Mouse (Mus musculus) forebrain, embryonic 11.5 days (tissue): ENCODE results near the gene Kidins220. TPM values are rescaled to one million over a fixed set of nuclear protein-coding genes. Genes with fewer than 3 reads are reported as not detected.

Source experiments
- ATAC-seq: fragments of 200-750 bp; cut with Nextera tagmentation; replicated peaks from 2 replicates; pipeline ENCODE4 v1.8.0; 2017; ENCODE audit warnings: moderate TSS enrichment; ENCODE audit not compliant: low FRiP score
- DNase-seq: peaks from one replicate; pipeline ENCODE4 v3.0.0-alpha.2; 2017; ENCODE audit warnings: low spot score
- H3K27ac ChIP-seq: fragments of 300-500 bp; sonication (generic); 2 replicates; pipeline ENCODE4 v1.5.1; 2014; ENCODE audit warnings: low read depth, low read length
- H3K27me3 ChIP-seq: fragments of 300-500 bp; sonication (generic); 2 replicates; pipeline ENCODE4 v1.6.1; 2014; ENCODE audit warnings: mild to moderate bottlenecking, low read length, mixed read lengths; ENCODE audit not compliant: control insufficient read depth, insufficient read depth
- H3K36me3 ChIP-seq: fragments of 300-500 bp; sonication (generic); 2 replicates; pipeline ENCODE4 v1.6.1; 2014; ENCODE audit warnings: mild to moderate bottlenecking, low read length, moderate library complexity, mixed read lengths; ENCODE audit not compliant: control insufficient read depth, insufficient read depth
- H3K4me1 ChIP-seq: fragments of 300-500 bp; sonication (generic); replicated peaks from 2 replicates; pipeline ENCODE4 v1.6.1; 2014; ENCODE audit warnings: low read length, mixed read lengths; ENCODE audit not compliant: control insufficient read depth, insufficient read depth
- H3K4me2 ChIP-seq: fragments of 300-500 bp; sonication (generic); 2 replicates; pipeline ENCODE4 v1.6.1; 2014; ENCODE audit warnings: low read depth, mild to moderate bottlenecking, low read length, moderate library complexity, mixed read lengths; ENCODE audit not compliant: severe bottlenecking
- H3K4me3 ChIP-seq: fragments of 300-500 bp; sonication (generic); 2 replicates; pipeline ENCODE4 v1.5.1; 2014; ENCODE audit warnings: low read depth, low read length
- H3K9ac ChIP-seq: fragments of 300-500 bp; sonication (generic); 2 replicates; pipeline ENCODE4 v1.6.1; 2014; ENCODE audit warnings: low read length
- H3K9me3 ChIP-seq: fragments of 300-500 bp; sonication (generic); 2 replicates; pipeline ENCODE4 v1.6.1; 2016; ENCODE audit warnings: low read length, mixed read lengths; ENCODE audit not compliant: control insufficient read depth
- WGBS: fragments of 180-500 bp; shearing (Covaris S2); extraction: QIAGEN DNeasy Blood & Tissue Kit; methylation state at CpG from one replicate; pipeline ENCODE4 v1.1.7; 2014; 5-methylcytosine and 5-hydroxymethylcytosine counted together
- polyA plus RNA-seq: library from polyadenylated mRNA; unstranded; fragments of >200 nt; fragmentation: Nextera tagmentation; extraction: Ambion mirVana; gene quantifications from 2 replicates; pipeline ENCODE4 v1.2.1, GENCODE M21; 2014

Gene Kidins220
- polyA plus RNA-seq, 1 experiment from 2014 or later = 45.4 TPM

DNA sequence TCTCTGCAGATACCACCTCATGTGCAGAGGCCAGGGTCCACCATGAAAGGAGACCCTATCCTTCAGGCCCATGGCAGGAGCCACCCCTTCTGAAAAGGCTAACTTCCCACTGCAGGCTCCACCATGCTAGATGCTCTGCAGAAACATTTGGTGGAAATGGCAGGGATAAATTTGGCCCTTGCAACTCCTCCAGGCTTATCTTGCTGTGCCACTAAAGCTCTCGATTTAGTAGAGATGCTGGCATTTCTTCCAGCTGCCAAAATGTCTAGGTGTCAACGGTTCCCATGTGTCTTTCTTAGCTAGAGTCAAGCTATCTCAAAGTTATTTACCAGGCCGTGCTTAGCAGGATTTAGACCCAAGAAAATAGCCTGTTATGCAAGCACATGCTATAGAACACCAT lies 99.6 kb downstream of the Kidins220 start:
- Histone ChIP-seq H3K27me3 (no peaks in the 10 kb centered on the region), H3K9ac (no peak overlapping the region), H3K4me3 (no peak overlapping the region), H3K9me3 (no peaks in the 10 kb centered on the region), H3K4me2 (no peak overlapping the region), H3K27ac (no peak overlapping the region), H3K36me3 (no peaks in the 10 kb centered on the region), H3K4me1 (no peaks in the 10 kb centered on the region)
- ATAC-seq (no peak), DNase-seq (no peak)
- WGBS = 89% methylated on average over 3 of the region's 3 CpGs

GRCm38 (mm10) chr12:25083260-25084178 lies 108.8 kb downstream of the Kidins220 start:
- Histone ChIP-seq H3K9ac (no peak overlapping the region), H3K4me2 (0 out of 2 replicates have a peak overlapping the region, but pooled peaks have one; percentile 16), H3K4me1 (no peaks in the 10 kb centered on the region), H3K27ac (no peak overlapping the region), H3K36me3 (no peaks in the 10 kb centered on the region), H3K9me3 (no peaks in the 10 kb centered on the region), H3K27me3 (no peaks in the 10 kb centered on the region), H3K4me3 (no peak overlapping the region)
- 38% methylated on average over 26 of the region's 26 CpGs for WGBS
- ATAC-seq = no peak
- no peak for DNase-seq

GRCm38 (mm10) chr12:25086966-25087365 lies 112.2 kb downstream of the Kidins220 start:
- ATAC-seq (no peak), DNase-seq (no peak)
- WGBS = 62% methylated on average over 4 of the region's 4 CpGs
- Histone ChIP-seq H3K4me2 (no peak overlapping the region), H3K9me3 (no peaks in the 10 kb centered on the region), H3K36me3 (no peaks in the 10 kb centered on the region), H3K27ac (no peak overlapping the region), H3K4me3 (no peak overlapping the region), H3K4me1 (no peaks in the 10 kb centered on the region), H3K27me3 (no peaks in the 10 kb centered on the region), H3K9ac (no peak overlapping the region)

DNA sequence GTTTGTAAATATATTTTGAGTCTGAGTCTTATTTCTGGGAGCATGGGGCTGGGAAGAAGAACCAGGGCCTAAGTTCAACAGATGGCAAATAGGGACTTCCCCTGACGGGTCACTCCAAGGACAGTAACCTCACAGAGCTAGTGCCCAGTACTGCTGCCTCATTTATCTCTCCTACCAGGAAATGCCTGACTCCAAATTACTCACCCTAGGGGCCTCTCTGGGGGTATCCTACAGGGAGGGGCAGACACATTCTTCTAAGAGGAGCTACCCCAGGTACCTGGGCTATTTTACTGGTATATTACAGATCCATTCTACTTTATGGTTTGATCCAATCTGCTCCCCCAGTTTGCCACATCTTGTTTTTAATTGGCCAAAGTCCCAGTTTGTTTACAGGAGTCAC lies 114.7 kb downstream of the Kidins220 start:
- Histone ChIP-seq H3K27me3 (peaks cover 5% of the 10 kb centered on the region), H3K4me1 (peaks cover 12% of the 10 kb centered on the region; the same call in 1 of the 2 replicates), H3K9ac (no peak overlapping the region), H3K9me3 (no peaks in the 10 kb centered on the region), H3K27ac (no peak overlapping the region), H3K4me3 (no peak overlapping the region), H3K36me3 (no peaks in the 10 kb centered on the region), H3K4me2 (no peak overlapping the region)
- DNase-seq (no peak), ATAC-seq (no peak)
- whole genome bisulfite sequencing = 73% methylated on average over 1 of the region's 1 CpGs

DNA sequence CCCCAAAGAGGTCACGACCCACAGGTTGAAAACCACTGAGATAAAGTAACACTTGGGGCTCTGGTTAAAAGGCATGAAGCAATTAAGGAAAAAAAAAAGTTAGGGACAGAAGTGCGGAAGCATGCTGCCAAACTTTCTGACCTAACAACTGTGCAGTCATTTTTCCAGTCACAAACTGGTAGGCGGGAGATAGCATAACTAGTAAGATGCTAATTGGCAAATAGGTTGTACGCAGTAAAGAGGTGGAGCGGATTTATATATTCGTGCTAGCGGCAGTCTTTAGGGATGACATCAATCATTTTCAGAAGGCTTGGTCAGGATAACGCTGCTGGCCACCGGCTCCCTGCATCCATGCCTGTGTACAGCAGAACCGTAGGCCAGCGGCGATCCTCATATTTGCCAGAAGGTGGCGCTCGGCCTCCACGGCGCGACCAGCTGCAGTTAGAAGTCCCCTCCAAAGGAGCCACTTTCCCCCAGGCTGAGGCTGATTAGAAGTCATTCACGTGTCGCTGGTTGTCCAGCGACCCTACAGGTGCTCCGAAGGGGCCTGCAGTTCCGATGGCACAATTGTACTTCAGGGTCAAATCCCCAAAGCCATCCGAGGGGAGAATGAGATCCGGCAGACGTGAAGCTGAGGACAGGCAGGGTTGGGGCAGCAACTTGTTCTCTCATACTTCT lies 117.4 kb downstream of the Kidins220 start:
- ATAC-seq = peak; percentile 45
- Histone ChIP-seq H3K36me3 (no peaks in the 10 kb centered on the region), H3K9me3 (no peaks in the 10 kb centered on the region), H3K4me1 (peaks cover 19% of the 10 kb centered on the region; the same call in 1 of the 2 replicates), H3K9ac (no peak overlapping the region), H3K27ac (no peak overlapping the region), H3K4me2 (peak overlapping the region; percentile 55), H3K4me3 (peak overlapping the region; percentile 23), H3K27me3 (peaks cover 5% of the 10 kb centered on the region)
- DNase-seq = peak; percentile 94
- WGBS = 9% methylated on average over 25 of the region's 25 CpGs

DNA sequence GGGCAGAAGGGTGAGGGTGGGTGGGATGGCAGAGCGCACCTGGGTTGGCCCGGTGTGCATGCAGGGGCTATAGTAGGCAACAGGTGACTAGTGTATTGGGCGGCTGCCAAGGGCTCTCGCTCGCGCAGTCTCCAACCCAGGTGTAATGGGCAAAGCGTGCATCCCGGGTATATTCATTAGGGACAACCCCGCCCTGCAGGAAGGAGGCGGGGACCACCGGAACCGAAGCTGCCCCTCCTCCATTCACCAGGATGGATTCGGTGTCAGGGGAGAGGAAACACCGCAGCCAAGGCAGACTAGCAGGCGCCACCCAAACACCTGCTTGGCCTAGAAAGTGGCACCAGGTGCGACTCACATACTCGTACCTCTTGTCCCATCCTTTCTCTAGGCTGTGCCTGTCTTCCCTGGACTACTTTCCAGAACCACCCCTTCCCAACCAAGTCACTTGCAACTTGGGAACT lies 118.1 kb downstream of the Kidins220 start:
- DNase-seq (peak; percentile 71), ATAC-seq (no peak)
- WGBS = 1% methylated on average over 17 of the region's 17 CpGs
- no peak overlapping the region for H3K27ac ChIP-seq
- H3K9me3 ChIP-seq = no peaks in the 10 kb centered on the region
- H3K4me2 ChIP-seq = peak overlapping the region; percentile 55
- H3K9ac ChIP-seq = no peak overlapping the region
- peaks cover 5% of the 10 kb centered on the region for H3K27me3 ChIP-seq
- H3K4me3 ChIP-seq = peak overlapping the region; percentile 23
- peaks cover 23% of the 10 kb centered on the region; the same call in 1 of the 2 replicates for H3K4me1 ChIP-seq
- H3K36me3 ChIP-seq = no peaks in the 10 kb centered on the region

DNA sequence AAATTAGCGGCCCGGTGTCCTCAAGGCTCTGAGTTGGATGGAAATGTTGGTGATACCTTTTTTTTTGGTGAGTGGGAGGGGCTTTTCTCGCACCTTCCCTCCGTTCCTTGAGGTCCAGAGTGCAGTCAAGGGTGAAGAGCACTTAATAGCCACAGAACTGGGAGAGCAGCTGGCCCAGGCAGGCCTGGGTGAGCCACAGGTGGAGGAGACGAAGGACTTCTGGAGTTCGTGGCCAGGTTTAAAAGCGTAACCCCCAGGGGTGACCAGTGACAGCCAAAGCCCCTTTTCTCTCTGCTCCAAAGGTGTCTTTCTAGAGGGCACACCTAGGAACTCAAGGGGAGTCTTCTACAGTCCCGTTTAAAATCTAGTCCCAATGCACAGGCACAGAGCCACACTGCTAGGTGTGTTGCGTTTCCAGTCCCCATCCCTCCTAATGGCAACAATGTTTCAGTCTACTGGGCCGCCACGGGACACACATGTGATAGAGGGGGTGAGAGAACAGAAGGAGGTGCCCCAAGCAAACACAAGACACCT lies 118.6 kb downstream of the Kidins220 start:
- DNase-seq (peak; percentile 57), ATAC-seq (no peak)
- no peaks in the 10 kb centered on the region for H3K36me3 ChIP-seq
- peaks cover 26% of the 10 kb centered on the region; the same call in 1 of the 2 replicates for H3K4me1 ChIP-seq
- H3K27me3 ChIP-seq = peaks cover 5% of the 10 kb centered on the region
- peak overlapping the region; percentile 23 for H3K4me3 ChIP-seq
- no peaks in the 10 kb centered on the region for H3K9me3 ChIP-seq
- H3K4me2 ChIP-seq = peak overlapping the region; percentile 55
- no peak overlapping the region for H3K27ac ChIP-seq
- 0 out of 2 replicates have a peak overlapping the region, but pooled peaks have one; percentile 23 for H3K9ac ChIP-seq
- 18% methylated on average over 11 of the region's 11 CpGs for WGBS
